Mouse (Mus musculus): Measurements from ENCODE around the gene Mef2a. TPM values are rescaled to one million over a fixed set of nuclear protein-coding genes. Genes with fewer than 3 reads are reported as not detected.

The Mef2a gene
- polyA plus RNA-seq, 1 experiment from 2014 or later, result 23.6 TPM

GRCm38 (mm10) chr7:67245255-67245654 is 127.4 kb downstream of the Mef2a start:
- no peaks in the 10 kb centered on the region for H3K36me3 ChIP-seq (ENCODE audit: control insufficient read depth, insufficient read depth, low read length)
- H3K9ac ChIP-seq (ENCODE audit: low read depth, low read length), result no peak overlapping the region
- ATAC-seq (replicated peaks; ENCODE audit: low FRiP score), result no peak
- no peak overlapping the region for H3K4me3 ChIP-seq (ENCODE audit: low read depth, low read length)
- H3K27ac ChIP-seq (ENCODE audit: low read depth, low read length), result no peak overlapping the region
- 71% methylated on average over 1 of the region's 1 CpGs for WGBS
- no peaks in the 10 kb centered on the region for H3K27me3 ChIP-seq (replicated peaks; ENCODE audit: control insufficient read depth, insufficient read depth, low read length)
- H3K4me1 ChIP-seq (replicated peaks; ENCODE audit: control insufficient read depth, insufficient read depth, low read length), result no peaks in the 10 kb centered on the region
- H3K9me3 ChIP-seq (ENCODE audit: control insufficient read depth, low read length), result no peaks in the 10 kb centered on the region
- DNase-seq (ENCODE audit: low spot score), result no peak
- no peak overlapping the region for H3K4me2 ChIP-seq

- DNase-seq (ENCODE audit: low spot score) (no peak), ATAC-seq (replicated peaks; ENCODE audit: low FRiP score) (no peak)
- no peaks in the 10 kb centered on the region for H3K9me3 ChIP-seq (ENCODE audit: control insufficient read depth, low read length)
- H3K36me3 ChIP-seq (ENCODE audit: control insufficient read depth, insufficient read depth, low read length), result no peaks in the 10 kb centered on the region
- H3K4me2 ChIP-seq, result no peak overlapping the region
- H3K27ac ChIP-seq (ENCODE audit: low read depth, low read length), result no peak overlapping the region
- H3K27me3 ChIP-seq (replicated peaks; ENCODE audit: control insufficient read depth, insufficient read depth, low read length), result no peaks in the 10 kb centered on the region
- no peaks in the 10 kb centered on the region for H3K4me1 ChIP-seq (replicated peaks; ENCODE audit: control insufficient read depth, insufficient read depth, low read length)
- 57% methylated on average over 4 of the region's 4 CpGs for WGBS
- H3K4me3 ChIP-seq (ENCODE audit: low read depth, low read length), result no peak overlapping the region
- no peak overlapping the region for H3K9ac ChIP-seq (ENCODE audit: low read depth, low read length)
Measured at GRCm38 (mm10) chr7:67243894-67244282, 128.8 kb downstream of the Mef2a start.

- H3K4me1 ChIP-seq (replicated peaks; ENCODE audit: control insufficient read depth, insufficient read depth, low read length), result no peaks in the 10 kb centered on the region
- H3K9me3 ChIP-seq (ENCODE audit: control insufficient read depth, low read length), result no peaks in the 10 kb centered on the region
- DNase-seq (ENCODE audit: low spot score), result no peak
- no peak for ATAC-seq (replicated peaks; ENCODE audit: low FRiP score)
- no peak overlapping the region for H3K4me3 ChIP-seq (ENCODE audit: low read depth, low read length)
- no peak overlapping the region for H3K9ac ChIP-seq (ENCODE audit: low read depth, low read length)
- no peak overlapping the region for H3K27ac ChIP-seq (ENCODE audit: low read depth, low read length)
- no peak overlapping the region for H3K4me2 ChIP-seq
- no peaks in the 10 kb centered on the region for H3K36me3 ChIP-seq (ENCODE audit: control insufficient read depth, insufficient read depth, low read length)
- H3K27me3 ChIP-seq (replicated peaks; ENCODE audit: control insufficient read depth, insufficient read depth, low read length), result no peaks in the 10 kb centered on the region
- 59% methylated on average over 2 of the region's 2 CpGs for WGBS
Measured at GRCm38 (mm10) chr7:67243121-67243893, 129.4 kb downstream of the Mef2a start.

- DNase-seq (ENCODE audit: low spot score), result no peak
- H3K9ac ChIP-seq (ENCODE audit: low read depth, low read length), result no peak overlapping the region
- H3K9me3 ChIP-seq (ENCODE audit: control insufficient read depth, low read length), result no peaks in the 10 kb centered on the region
- ATAC-seq (replicated peaks; ENCODE audit: low FRiP score), result no peak
- no peaks in the 10 kb centered on the region for H3K27me3 ChIP-seq (replicated peaks; ENCODE audit: control insufficient read depth, insufficient read depth, low read length)
- WGBS, result 85% methylated on average over 3 of the region's 3 CpGs
- H3K36me3 ChIP-seq (ENCODE audit: control insufficient read depth, insufficient read depth, low read length), result no peaks in the 10 kb centered on the region
- no peaks in the 10 kb centered on the region for H3K4me1 ChIP-seq (replicated peaks; ENCODE audit: control insufficient read depth, insufficient read depth, low read length)
- H3K27ac ChIP-seq (ENCODE audit: low read depth, low read length), result no peak overlapping the region
- H3K4me3 ChIP-seq (ENCODE audit: low read depth, low read length), result no peak overlapping the region
- no peak overlapping the region for H3K4me2 ChIP-seq
Measured at GRCm38 (mm10) chr7:67241969-67242368, 130.7 kb downstream of the Mef2a start.

GRCm38 (mm10) chr7:67237752-67238151 is 134.9 kb downstream of the Mef2a start:
- no peak overlapping the region for H3K4me3 ChIP-seq (ENCODE audit: low read depth, low read length)
- H3K9me3 ChIP-seq (ENCODE audit: control insufficient read depth, low read length), result no peaks in the 10 kb centered on the region
- no peak overlapping the region for H3K4me2 ChIP-seq
- H3K27me3 ChIP-seq (replicated peaks; ENCODE audit: control insufficient read depth, insufficient read depth, low read length), result no peaks in the 10 kb centered on the region
- no peak overlapping the region for H3K27ac ChIP-seq (ENCODE audit: low read depth, low read length)
- no peak overlapping the region for H3K9ac ChIP-seq (ENCODE audit: low read depth, low read length)
- 78% methylated on average over 2 of the region's 2 CpGs for WGBS
- no peak for ATAC-seq (replicated peaks; ENCODE audit: low FRiP score)
- H3K36me3 ChIP-seq (ENCODE audit: control insufficient read depth, insufficient read depth, low read length), result peaks cover 7% of the 10 kb centered on the region; the same call in 1 of the 2 replicates
- no peak for DNase-seq (ENCODE audit: low spot score)
- H3K4me1 ChIP-seq (replicated peaks; ENCODE audit: control insufficient read depth, insufficient read depth, low read length), result no peaks in the 10 kb centered on the region

GRCm38 (mm10) chr7:67236351-67236750 is 136.3 kb downstream of the Mef2a start:
- Histone ChIP-seq H3K27me3 (replicated peaks; ENCODE audit: control insufficient read depth, insufficient read depth, low read length) (no peaks in the 10 kb centered on the region), H3K9me3 (ENCODE audit: control insufficient read depth, low read length) (no peaks in the 10 kb centered on the region), H3K36me3 (ENCODE audit: control insufficient read depth, insufficient read depth, low read length) (peaks cover 10% of the 10 kb centered on the region; the same call in 1 of the 2 replicates), H3K27ac (ENCODE audit: low read depth, low read length) (no peak overlapping the region), H3K4me3 (ENCODE audit: low read depth, low read length) (no peak overlapping the region), H3K9ac (ENCODE audit: low read depth, low read length) (no peak overlapping the region), H3K4me1 (replicated peaks; ENCODE audit: control insufficient read depth, insufficient read depth, low read length) (no peaks in the 10 kb centered on the region), H3K4me2 (no peak overlapping the region)
- 83% methylated on average over 2 of the region's 2 CpGs for WGBS
- DNase-seq (ENCODE audit: low spot score), result no peak
- no peak for ATAC-seq (replicated peaks; ENCODE audit: low FRiP score)

GRCm38 (mm10) chr7:67234797-67235196 is 137.9 kb downstream of the Mef2a start:
- Histone ChIP-seq H3K4me2 (no peak overlapping the region), H3K9ac (ENCODE audit: low read depth, low read length) (no peak overlapping the region), H3K27ac (ENCODE audit: low read depth, low read length) (no peak overlapping the region), H3K9me3 (ENCODE audit: control insufficient read depth, low read length) (no peaks in the 10 kb centered on the region), H3K4me3 (ENCODE audit: low read depth, low read length) (no peak overlapping the region), H3K36me3 (ENCODE audit: control insufficient read depth, insufficient read depth, low read length) (peaks cover 10% of the 10 kb centered on the region; the same call in 1 of the 2 replicates), H3K27me3 (replicated peaks; ENCODE audit: control insufficient read depth, insufficient read depth, low read length) (no peaks in the 10 kb centered on the region), H3K4me1 (replicated peaks; ENCODE audit: control insufficient read depth, insufficient read depth, low read length) (no peaks in the 10 kb centered on the region)
- DNase-seq (ENCODE audit: low spot score) (no peak), ATAC-seq (replicated peaks; ENCODE audit: low FRiP score) (no peak)
- 83% methylated on average over 8 of the region's 8 CpGs for WGBS

- H3K27ac ChIP-seq (ENCODE audit: low read depth, low read length), result no peak overlapping the region
- no peak for ATAC-seq (replicated peaks; ENCODE audit: low FRiP score)
- H3K36me3 ChIP-seq (ENCODE audit: control insufficient read depth, insufficient read depth, low read length), result peaks cover 10% of the 10 kb centered on the region; the same call in 1 of the 2 replicates
Measured at GRCm38 (mm10) chr7:67232504-67232903, 140.2 kb downstream of the Mef2a start.

GRCm38 (mm10) chr7:67230640-67231140 is 142.0 kb downstream of the Mef2a start:
- no peak for DNase-seq (ENCODE audit: low spot score)
- WGBS, result 80% methylated on average over 3 of the region's 3 CpGs
- Histone ChIP-seq H3K27ac (ENCODE audit: low read depth, low read length) (no peak overlapping the region), H3K27me3 (replicated peaks; ENCODE audit: control insufficient read depth, insufficient read depth, low read length) (no peaks in the 10 kb centered on the region), H3K36me3 (ENCODE audit: control insufficient read depth, insufficient read depth, low read length) (peaks cover 12% of the 10 kb centered on the region; the same call in 1 of the 2 replicates), H3K4me2 (no peak overlapping the region), H3K4me3 (ENCODE audit: low read depth, low read length) (no peak overlapping the region), H3K9me3 (ENCODE audit: control insufficient read depth, low read length) (no peaks in the 10 kb centered on the region), H3K4me1 (replicated peaks; ENCODE audit: control insufficient read depth, insufficient read depth, low read length) (no peaks in the 10 kb centered on the region), H3K9ac (ENCODE audit: low read depth, low read length) (no peak overlapping the region)
- no peak for ATAC-seq (replicated peaks; ENCODE audit: low FRiP score)

More at GRCm38 (mm10) chr7:67232504-67232903, 140.2 kb downstream of the Mef2a start:
- Histone ChIP-seq H3K4me2 (no peak overlapping the region), H3K27me3 (replicated peaks; ENCODE audit: control insufficient read depth, insufficient read depth, low read length) (no peaks in the 10 kb centered on the region), H3K9ac (ENCODE audit: low read depth, low read length) (no peak overlapping the region), H3K4me1 (replicated peaks; ENCODE audit: control insufficient read depth, insufficient read depth, low read length) (no peaks in the 10 kb centered on the region), H3K4me3 (ENCODE audit: low read depth, low read length) (no peak overlapping the region), H3K9me3 (ENCODE audit: control insufficient read depth, low read length) (no peaks in the 10 kb centered on the region)
- DNase-seq (ENCODE audit: low spot score), result no peak
- 88% methylated on average over 14 of the region's 14 CpGs for WGBS

Measured in liver, embryonic 11.5 days (tissue).